Mouse (Mus musculus): ENCODE data around the gene Tmem88b.

The Tmem88b gene

GRCm38 (mm10) chr4:155788300-155788699 is 2.6 kb upstream of the Tmem88b start:
- DNase-seq: no peak

- DNase-seq: no peak
Measured at GRCm38 (mm10) chr4:155785246-155785645, 428 bp downstream of the Tmem88b start.

GRCm38 (mm10) chr4:155784081-155784701 is 1.5 kb downstream of the Tmem88b start:
- peak; percentile 90 for DNase-seq

GRCm38 (mm10) chr4:155783486-155784080 is 2.1 kb downstream of the Tmem88b start:
- no peak for DNase-seq

- peak; percentile 43 for DNase-seq
Measured at GRCm38 (mm10) chr4:155780895-155781294, 4.8 kb downstream of the Tmem88b start.

- DNase-seq: no peak
Measured at GRCm38 (mm10) chr4:155779498-155779897, 6.2 kb downstream of the Tmem88b start.

GRCm38 (mm10) chr4:155777816-155778215 is 7.9 kb downstream of the Tmem88b start:
- DNase-seq: no peak

GRCm38 (mm10) chr4:155776704-155777335 is 8.9 kb downstream of the Tmem88b start:
- DNase-seq: peak; percentile 38

GRCm38 (mm10) chr4:155775855-155776254 is 9.8 kb downstream of the Tmem88b start:
- no peak for DNase-seq

- no peak for DNase-seq
Measured at GRCm38 (mm10) chr4:155774971-155775740, 10.5 kb downstream of the Tmem88b start.

- DNase-seq: peak; percentile 90
Measured at GRCm38 (mm10) chr4:155774280-155774754, 11.4 kb downstream of the Tmem88b start, which contains the start of gene Vwa1. Vwa1 (minus strand) TSS chr4:155774698.

- DNase-seq: no peak
Measured at GRCm38 (mm10) chr4:155773335-155774078, 12.2 kb downstream of the Tmem88b start.

GRCm38 (mm10) chr4:155772786-155773185 is 12.9 kb downstream of the Tmem88b start:
- no peak for DNase-seq

GRCm38 (mm10) chr4:155771706-155772105 is 14.0 kb downstream of the Tmem88b start:
- no peak for DNase-seq

- DNase-seq: no peak
Measured at GRCm38 (mm10) chr4:155770626-155771025, 15.0 kb downstream of the Tmem88b start.

GRCm38 (mm10) chr4:155769880-155770512 is 15.7 kb downstream of the Tmem88b start:
- DNase-seq: peak; percentile 94

GRCm38 (mm10) chr4:155769496-155769879 is 16.2 kb downstream of the Tmem88b start:
- DNase-seq: no peak

- no peak for DNase-seq
Measured at GRCm38 (mm10) chr4:155762357-155762756, 23.3 kb downstream of the Tmem88b start.

GRCm38 (mm10) chr4:155761356-155762099 is 24.1 kb downstream of the Tmem88b start:
- DNase-seq: no peak

GRCm38 (mm10) chr4:155760613-155761355 is 24.9 kb downstream of the Tmem88b start, which contains the start of gene Atad3a:
Atad3a (minus strand) TSS chr4:155761093.
- DNase-seq: peak; percentile 97

All from embryo, embryonic 11 days (tissue).